Mouse (Mus musculus) forebrain, embryonic 16.5 days (tissue): ENCODE data around the gene Polg. TPM values are rescaled to one million over a fixed set of nuclear protein-coding genes. Genes with fewer than 3 reads are reported as not detected.

ENCODE experiments used
- ATAC-seq: fragments of 200-750 bp; cut with Nextera tagmentation; 2 replicates; pipeline ENCODE4 v1.8.0; 2017; ENCODE audit warnings: mild to moderate bottlenecking, moderate library complexity
- H3K27ac ChIP-seq: fragments of 300-500 bp; sonication (generic); 2 replicates; pipeline ENCODE4 v1.5.1; 2014; ENCODE audit warnings: low read length, control low read depth
- H3K27me3 ChIP-seq: fragments of 300-500 bp; sonication (generic); replicated peaks from 2 replicates; pipeline ENCODE4 v1.6.1; 2014; ENCODE audit warnings: low read length; ENCODE audit not compliant: control insufficient read depth, insufficient read depth
- H3K36me3 ChIP-seq: fragments of 300-500 bp; sonication (generic); 2 replicates; pipeline ENCODE4 v1.6.1; 2014; ENCODE audit not compliant: control insufficient read depth, insufficient read depth
- H3K4me1 ChIP-seq: fragments of 300-500 bp; sonication (generic); replicated peaks from 2 replicates; pipeline ENCODE4 v1.6.1; 2014; ENCODE audit warnings: low read length; ENCODE audit not compliant: control insufficient read depth, insufficient read depth
- H3K4me2 ChIP-seq: fragments of 300-500 bp; sonication (generic); 2 replicates; pipeline ENCODE4 v1.6.1; 2014; ENCODE audit warnings: mild to moderate bottlenecking, low read length, control low read depth
- H3K4me3 ChIP-seq: fragments of 300-500 bp; sonication (generic); replicated peaks from 2 replicates; pipeline ENCODE4 v1.5.1; 2014; ENCODE audit warnings: mild to moderate bottlenecking, low read length, control low read depth
- H3K9ac ChIP-seq: fragments of 300-500 bp; sonication (generic); replicated peaks from 2 replicates; pipeline ENCODE4 v1.6.1; 2014; ENCODE audit warnings: low read depth, low read length, control low read depth
- H3K9me3 ChIP-seq: fragments of 300-500 bp; sonication (generic); 2 replicates; pipeline ENCODE4 v1.6.1; 2016; ENCODE audit warnings: low read length; ENCODE audit not compliant: control insufficient read depth
- WGBS: fragments of 180-500 bp; shearing (Covaris S2); extraction: QIAGEN DNeasy Blood & Tissue Kit; methylation state at CpG from one replicate; pipeline ENCODE4 v1.1.7; 2014; 5-methylcytosine and 5-hydroxymethylcytosine counted together
- polyA plus RNA-seq: library from polyadenylated mRNA; unstranded; fragments of >200 nt; fragmentation: Nextera tagmentation; extraction: Ambion mirVana; gene quantifications from 2 replicates; pipeline ENCODE4 v1.2.1, GENCODE M21; 2015

Polg gene
- polyA plus RNA-seq, 1 experiment from 2014 or later: 34.6 TPM

DNA sequence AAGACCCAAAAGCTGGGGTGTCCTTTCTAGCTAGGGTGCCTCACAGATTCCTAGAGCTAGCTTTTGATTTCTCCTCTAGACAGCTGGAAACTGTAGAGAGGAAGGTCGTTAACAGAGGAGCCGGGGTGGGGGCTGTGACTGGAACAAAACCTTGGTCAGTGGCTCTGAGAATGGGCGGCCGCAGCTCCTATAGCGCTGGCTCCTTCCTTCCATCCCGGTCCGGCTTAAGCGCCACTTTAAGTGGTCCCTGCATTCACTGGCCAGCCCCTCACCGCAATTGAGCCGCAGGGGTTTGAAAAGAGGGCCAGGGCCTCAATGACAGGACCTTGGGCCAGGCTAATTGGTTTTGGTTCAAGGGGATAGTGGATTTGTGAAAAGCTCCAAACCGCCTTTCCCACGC is 43.5 kb upstream of the Polg start:
- no peaks in the 10 kb centered on the region for H3K27me3 ChIP-seq
- 2% methylated on average over 12 of the region's 12 CpGs for WGBS
- H3K4me2 ChIP-seq: peak overlapping the region; percentile 99
- peak overlapping the region; percentile 93 for H3K27ac ChIP-seq
- ATAC-seq: no peak
- H3K36me3 ChIP-seq: no peaks in the 10 kb centered on the region; the same call in 1 of the 2 replicates
- H3K9ac ChIP-seq: peak overlapping the region; percentile 100
- peak overlapping the region; percentile 97 for H3K4me3 ChIP-seq
- H3K9me3 ChIP-seq: no peaks in the 10 kb centered on the region
- peaks cover 63% of the 10 kb centered on the region for H3K4me1 ChIP-seq

DNA sequence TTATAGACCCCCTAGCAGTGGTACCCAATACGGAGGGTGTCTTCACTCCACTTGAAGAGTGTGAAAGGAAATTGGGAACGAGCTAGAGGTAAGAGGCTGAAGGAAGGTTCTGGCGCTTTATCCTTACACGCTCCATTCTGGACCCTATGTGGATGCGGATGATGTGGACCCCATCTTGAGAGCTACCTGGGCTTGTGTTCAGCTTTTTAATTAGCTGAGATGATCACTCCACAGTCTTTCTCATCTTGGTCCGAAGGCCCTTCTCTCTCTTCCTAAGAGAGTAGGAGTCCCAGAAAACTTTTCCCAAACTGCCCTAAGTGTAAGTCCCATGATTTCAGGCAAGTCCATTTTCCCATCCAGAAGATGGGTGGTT is 43.1 kb upstream of the Polg start:
- ATAC-seq: no peak

DNA sequence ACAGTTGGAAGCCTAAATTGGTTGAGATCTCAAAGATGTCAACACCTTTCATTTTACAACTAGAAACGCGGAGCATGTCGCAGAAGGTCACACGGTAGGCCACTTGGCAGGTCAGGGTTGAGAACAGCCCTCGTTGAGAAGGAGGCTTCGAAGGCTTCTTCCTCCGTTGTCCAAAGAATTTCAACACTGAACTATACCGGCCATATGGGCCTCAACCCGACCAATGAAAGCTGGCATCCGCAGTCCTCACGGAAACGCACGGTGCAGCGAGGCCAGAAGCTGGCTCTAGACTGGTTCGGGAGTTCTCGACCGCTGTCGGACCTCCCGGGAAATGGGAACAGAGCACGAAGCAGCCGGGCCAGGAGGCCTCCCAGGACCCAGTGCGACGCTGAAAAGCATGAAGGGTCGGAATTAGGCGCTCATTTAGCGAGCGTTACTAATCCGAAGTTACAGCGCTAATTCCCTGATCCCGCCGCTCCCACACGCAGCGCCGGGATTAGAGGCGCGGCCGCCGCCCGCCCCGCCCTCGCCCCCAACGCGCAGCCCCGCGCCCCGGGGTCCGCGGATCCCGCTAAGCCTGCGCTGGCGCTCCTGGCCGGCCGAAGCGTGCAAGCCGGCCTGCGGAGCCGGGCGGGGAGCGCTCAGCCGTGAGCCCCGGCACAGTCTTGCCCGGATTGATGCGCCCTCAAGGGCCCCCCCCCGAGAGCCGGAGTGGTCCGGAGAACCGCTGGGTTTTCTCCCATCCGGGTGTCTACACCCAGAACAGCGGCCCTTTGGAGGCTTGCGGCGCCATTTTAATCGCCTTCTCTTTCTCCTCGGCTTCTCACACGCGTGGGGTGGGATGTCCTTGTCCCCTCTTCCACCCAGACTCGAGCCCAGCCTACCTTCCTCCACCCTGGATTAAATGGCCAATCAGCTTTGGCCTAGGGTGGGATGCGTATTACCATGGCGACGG is 42.4 kb upstream of the Polg start:
- Histone ChIP-seq H3K9ac (peak overlapping the region; percentile 100), H3K27me3 (no peaks in the 10 kb centered on the region), H3K4me3 (peak overlapping the region; percentile 97), H3K9me3 (no peaks in the 10 kb centered on the region), H3K4me2 (peak overlapping the region; percentile 99), H3K27ac (peak overlapping the region; percentile 93), H3K4me1 (peaks cover 62% of the 10 kb centered on the region), H3K36me3 (no peaks in the 10 kb centered on the region; the same call in 1 of the 2 replicates)
- peak; percentile 24 for ATAC-seq
- WGBS: 1% methylated on average over 70 of the region's 79 CpGs

More for the DNA sequence above, 43.1 kb upstream of the Polg start:
- peak overlapping the region; percentile 97 for H3K4me3 ChIP-seq
- H3K4me2 ChIP-seq: peak overlapping the region; percentile 99
- H3K27ac ChIP-seq: peak overlapping the region; percentile 93
- H3K36me3 ChIP-seq: no peaks in the 10 kb centered on the region; the same call in 1 of the 2 replicates
- 4% methylated on average over 6 of the region's 6 CpGs for WGBS
- no peaks in the 10 kb centered on the region for H3K9me3 ChIP-seq
- H3K9ac ChIP-seq: peak overlapping the region; percentile 100
- H3K4me1 ChIP-seq: peaks cover 62% of the 10 kb centered on the region
- H3K27me3 ChIP-seq: no peaks in the 10 kb centered on the region

DNA sequence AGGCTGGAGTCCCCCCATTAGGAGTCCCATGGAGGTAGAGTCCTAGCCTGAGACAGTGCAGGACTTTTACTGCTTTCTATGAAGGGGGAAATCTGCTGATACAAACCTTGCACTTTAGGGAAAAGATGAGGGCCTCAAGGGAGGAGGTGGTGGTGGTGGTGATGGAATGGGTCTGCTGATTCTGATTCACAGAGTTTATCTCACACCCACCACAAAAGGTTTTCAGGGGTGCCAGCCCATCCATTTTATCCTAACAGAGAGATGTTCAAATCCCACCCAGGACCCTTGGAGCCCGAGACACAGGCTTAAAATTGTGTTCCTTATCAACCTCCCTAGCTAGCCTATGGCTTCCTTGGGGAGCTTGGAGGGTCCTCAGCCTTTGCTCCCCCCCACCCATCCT is 41.6 kb upstream of the Polg start:
- Histone ChIP-seq H3K9ac (peak overlapping the region; percentile 100), H3K27me3 (no peaks in the 10 kb centered on the region), H3K36me3 (no peaks in the 10 kb centered on the region; the same call in 1 of the 2 replicates), H3K9me3 (no peaks in the 10 kb centered on the region), H3K4me3 (peak overlapping the region; percentile 97), H3K4me2 (peak overlapping the region; percentile 99), H3K4me1 (peaks cover 63% of the 10 kb centered on the region), H3K27ac (peak overlapping the region; percentile 93)
- 7% methylated on average over 1 of the region's 1 CpGs for WGBS
- ATAC-seq: no peak

DNA sequence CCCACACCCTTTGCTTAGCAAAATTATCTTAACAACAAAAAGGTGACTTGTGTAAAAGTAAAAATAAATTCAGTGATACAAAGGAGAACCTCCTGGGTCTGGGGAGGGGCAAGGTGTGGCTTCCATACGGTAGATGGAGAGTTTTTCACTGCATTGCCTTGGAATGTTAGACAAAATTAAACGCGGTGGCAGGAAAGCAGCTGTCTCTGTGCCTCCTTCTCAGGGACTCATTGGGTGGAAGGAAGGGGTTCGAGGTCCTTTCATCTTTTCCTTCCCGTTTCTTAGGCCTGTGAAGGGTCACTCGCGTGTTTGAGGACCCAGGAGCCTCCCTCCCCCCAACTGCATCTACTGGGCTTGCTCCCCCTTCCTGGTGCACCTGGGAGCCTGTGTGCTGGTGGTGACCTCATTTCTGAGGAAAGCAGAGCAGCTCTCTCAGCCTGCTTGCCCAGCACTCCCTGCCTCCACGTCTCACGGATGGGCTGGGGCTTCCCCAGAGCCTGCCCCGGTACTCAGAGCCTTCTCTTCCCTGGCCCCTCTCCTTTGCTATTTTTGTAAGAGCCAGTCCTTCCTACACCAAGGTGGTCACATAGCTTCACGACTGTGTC is 41.0 kb upstream of the Polg start:
- 2% methylated on average over 11 of the region's 11 CpGs for whole genome bisulfite sequencing
- H3K4me3 ChIP-seq: peak overlapping the region; percentile 97
- no peaks in the 10 kb centered on the region; the same call in 1 of the 2 replicates for H3K36me3 ChIP-seq
- no peaks in the 10 kb centered on the region for H3K9me3 ChIP-seq
- H3K27ac ChIP-seq: peak overlapping the region; percentile 93
- H3K9ac ChIP-seq: peak overlapping the region; percentile 100
- no peak for ATAC-seq
- no peaks in the 10 kb centered on the region for H3K27me3 ChIP-seq
- peak overlapping the region; percentile 99 for H3K4me2 ChIP-seq
- peaks cover 62% of the 10 kb centered on the region for H3K4me1 ChIP-seq

DNA sequence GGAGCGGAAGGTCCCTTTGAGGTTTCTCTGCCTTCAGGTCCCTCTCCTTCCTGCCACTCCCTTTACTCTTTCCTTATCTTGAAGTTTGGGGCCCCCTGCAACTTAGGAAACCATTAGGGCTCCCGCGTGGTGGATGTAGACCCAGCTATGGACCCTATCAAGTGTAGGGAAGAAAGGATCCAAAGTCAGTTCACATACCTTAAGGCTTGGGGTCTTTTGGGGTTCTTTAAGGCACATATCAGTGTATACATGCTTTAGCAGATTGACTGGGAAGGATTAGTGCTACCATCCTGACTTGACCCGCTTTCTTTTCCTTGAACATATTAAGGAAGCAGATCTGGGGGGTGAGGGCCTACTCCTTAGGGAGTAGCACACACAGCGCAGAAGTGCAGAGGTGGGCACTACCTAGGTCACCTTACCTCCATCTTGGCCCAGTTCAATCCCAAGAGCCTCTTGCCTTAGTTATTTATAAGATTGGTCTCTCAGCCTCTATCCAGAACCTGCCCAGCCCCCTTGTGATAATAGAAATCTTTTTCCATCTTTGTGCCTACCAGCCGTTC is 40.4 kb upstream of the Polg start:
- WGBS: under 1% methylated on average over 6 of the region's 6 CpGs
- peak overlapping the region; percentile 99 for H3K4me2 ChIP-seq
- H3K9me3 ChIP-seq: no peaks in the 10 kb centered on the region
- H3K27me3 ChIP-seq: no peaks in the 10 kb centered on the region
- H3K4me3 ChIP-seq: peak overlapping the region; percentile 97
- peak overlapping the region; percentile 100 for H3K9ac ChIP-seq
- H3K36me3 ChIP-seq: no peaks in the 10 kb centered on the region; the same call in 1 of the 2 replicates
- H3K4me1 ChIP-seq: peaks cover 59% of the 10 kb centered on the region
- peak overlapping the region; percentile 93 for H3K27ac ChIP-seq
- ATAC-seq: no peak

DNA sequence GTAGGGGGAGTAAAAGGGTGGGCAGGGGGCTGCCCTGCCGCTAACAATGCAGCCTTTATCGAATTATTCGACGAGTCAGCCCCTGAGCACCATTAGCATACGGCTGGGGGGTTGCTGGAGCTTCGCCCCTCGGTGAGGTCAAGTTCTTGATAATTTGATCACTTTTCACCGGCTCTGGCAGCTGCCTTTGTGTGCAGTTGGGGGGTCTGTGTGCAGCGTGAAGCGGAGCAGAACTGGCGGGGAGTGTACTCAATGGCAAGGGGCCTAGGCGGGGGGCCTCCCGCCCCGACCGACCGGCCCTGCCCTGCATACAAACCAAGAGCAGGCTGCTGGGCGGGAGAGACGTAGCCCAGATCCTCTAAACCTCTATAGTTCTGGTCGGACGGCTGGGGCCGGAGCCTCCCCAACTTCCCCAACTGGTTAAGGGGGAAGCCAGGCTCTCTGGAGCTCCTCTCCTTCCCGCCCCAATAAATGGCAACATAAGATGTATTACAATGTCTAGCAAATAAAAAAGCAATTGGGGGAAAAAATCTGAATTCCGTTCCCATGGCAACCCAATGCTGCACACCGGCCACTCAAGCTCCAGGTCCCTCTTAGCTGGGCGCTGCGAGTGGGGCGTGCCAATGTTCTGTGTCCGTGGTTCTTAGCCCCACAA is 39.8 kb upstream of the Polg start:
- WGBS: under 1% methylated on average over 28 of the region's 28 CpGs
- ATAC-seq: peak; percentile 60
- no peaks in the 10 kb centered on the region; the same call in 1 of the 2 replicates for H3K36me3 ChIP-seq

DNA sequence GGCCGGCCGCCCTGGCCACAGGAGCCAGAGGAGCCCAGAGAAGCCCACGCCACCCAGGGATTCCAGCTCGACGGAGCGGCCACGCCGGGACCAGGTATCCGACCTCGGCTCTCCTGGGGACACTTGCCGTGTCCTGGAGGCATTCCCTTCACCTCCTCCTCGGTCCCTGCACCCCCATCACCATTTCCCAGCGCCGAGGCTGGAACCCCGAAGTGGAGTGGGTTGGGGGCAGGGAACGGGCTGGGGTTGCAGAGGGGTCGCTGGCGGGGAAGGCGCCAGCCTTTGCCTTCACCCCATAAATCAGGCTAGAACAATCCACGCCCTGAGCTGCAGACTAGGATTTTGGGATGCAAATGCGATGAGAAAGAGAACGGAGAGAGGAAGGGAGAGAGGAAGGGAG is 39.2 kb upstream of the Polg start:
- WGBS: 0% methylated on average over 22 of the region's 22 CpGs
- Histone ChIP-seq H3K36me3 (no peaks in the 10 kb centered on the region; the same call in 1 of the 2 replicates), H3K9ac (peak overlapping the region; percentile 100), H3K27ac (peak overlapping the region; percentile 93), H3K4me1 (peaks cover 50% of the 10 kb centered on the region), H3K4me2 (peak overlapping the region; percentile 99), H3K27me3 (no peaks in the 10 kb centered on the region), H3K4me3 (peak overlapping the region; percentile 97), H3K9me3 (no peaks in the 10 kb centered on the region)
- ATAC-seq: no peak

More for the DNA sequence above, 39.8 kb upstream of the Polg start:
- no peaks in the 10 kb centered on the region for H3K9me3 ChIP-seq
- peak overlapping the region; percentile 99 for H3K4me2 ChIP-seq
- H3K4me3 ChIP-seq: peak overlapping the region; percentile 97
- H3K4me1 ChIP-seq: peaks cover 54% of the 10 kb centered on the region
- H3K9ac ChIP-seq: peak overlapping the region; percentile 100
- peak overlapping the region; percentile 93 for H3K27ac ChIP-seq
- H3K27me3 ChIP-seq: no peaks in the 10 kb centered on the region
